Mouse (Mus musculus): ENCODE measurements at regions not wholly inside any gene's neighbourhood (a gene's known extent, or its start where the extent isn't known, plus 50 kb on each side); places are given as distances from the start of the nearest gene placed in this dataset.

DNA sequence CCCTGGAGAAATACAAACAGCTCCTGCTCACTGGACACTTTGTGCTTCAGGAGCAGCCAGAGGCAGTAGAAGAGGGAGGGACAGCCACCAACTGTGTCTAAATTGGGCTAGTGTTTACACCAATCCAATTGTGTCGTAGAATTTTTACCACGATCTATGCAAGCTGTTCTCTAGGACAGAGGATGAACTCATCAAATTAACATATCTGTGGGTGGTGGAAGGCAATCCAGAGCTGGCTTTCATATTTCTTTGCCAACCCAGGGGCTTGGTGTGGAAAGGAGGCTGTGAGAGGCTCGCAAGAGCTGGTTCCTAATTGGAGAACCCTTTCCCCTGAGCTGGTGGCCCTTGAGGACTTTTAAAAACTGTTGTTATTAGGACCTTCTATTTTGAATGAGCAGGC, 122.3 kb downstream of the Slc38a4 start:
- TF ChIP-seq TCF12 (IDR thresholded peaks at IDR 0.05; ENCODE audit: low read depth, low read length) (no peak), CTCF (IDR thresholded peaks at IDR 0.05 in 2 of 3, conservative IDR thresholded peaks at IDR 0.05 in 1 of 3; ENCODE audit: control insufficient read depth in 1 of 3, insufficient read depth in 1 of 3, low read depth in 2 of 3, low read length in 3 of 3, poor library complexity in 1 of 3, severe bottlenecking in 1 of 3) (no peak), ZNF384 (IDR thresholded peaks at IDR 0.05; ENCODE audit: low read depth, low read length) (no peak), ZMIZ1 (IDR thresholded peaks at IDR 0.05; ENCODE audit: low read depth, low read length) (no peak), BHLHE40 (IDR thresholded peaks at IDR 0.05; ENCODE audit: borderline replicate concordance, low read depth, low read length) (no peak), EP300 (IDR thresholded peaks at IDR 0.05; ENCODE audit: low read depth in 1 of 2, low read length in 2 of 2) (no peak), ZC3H11A (IDR thresholded peaks at IDR 0.05; ENCODE audit: low read depth, low read length) (no peak), CHD2 (IDR thresholded peaks at IDR 0.05; ENCODE audit: low read length) (no peak), CHD1 (IDR thresholded peaks at IDR 0.05; ENCODE audit: low read depth, low read length) (no peak), MYC (IDR thresholded peaks at IDR 0.05; ENCODE audit: low read depth, low read length) (no peak)

All from MEL (cell line).